12 mouse cellular contexts compared by ENCODE assay signal in the genomic region with DNA sequence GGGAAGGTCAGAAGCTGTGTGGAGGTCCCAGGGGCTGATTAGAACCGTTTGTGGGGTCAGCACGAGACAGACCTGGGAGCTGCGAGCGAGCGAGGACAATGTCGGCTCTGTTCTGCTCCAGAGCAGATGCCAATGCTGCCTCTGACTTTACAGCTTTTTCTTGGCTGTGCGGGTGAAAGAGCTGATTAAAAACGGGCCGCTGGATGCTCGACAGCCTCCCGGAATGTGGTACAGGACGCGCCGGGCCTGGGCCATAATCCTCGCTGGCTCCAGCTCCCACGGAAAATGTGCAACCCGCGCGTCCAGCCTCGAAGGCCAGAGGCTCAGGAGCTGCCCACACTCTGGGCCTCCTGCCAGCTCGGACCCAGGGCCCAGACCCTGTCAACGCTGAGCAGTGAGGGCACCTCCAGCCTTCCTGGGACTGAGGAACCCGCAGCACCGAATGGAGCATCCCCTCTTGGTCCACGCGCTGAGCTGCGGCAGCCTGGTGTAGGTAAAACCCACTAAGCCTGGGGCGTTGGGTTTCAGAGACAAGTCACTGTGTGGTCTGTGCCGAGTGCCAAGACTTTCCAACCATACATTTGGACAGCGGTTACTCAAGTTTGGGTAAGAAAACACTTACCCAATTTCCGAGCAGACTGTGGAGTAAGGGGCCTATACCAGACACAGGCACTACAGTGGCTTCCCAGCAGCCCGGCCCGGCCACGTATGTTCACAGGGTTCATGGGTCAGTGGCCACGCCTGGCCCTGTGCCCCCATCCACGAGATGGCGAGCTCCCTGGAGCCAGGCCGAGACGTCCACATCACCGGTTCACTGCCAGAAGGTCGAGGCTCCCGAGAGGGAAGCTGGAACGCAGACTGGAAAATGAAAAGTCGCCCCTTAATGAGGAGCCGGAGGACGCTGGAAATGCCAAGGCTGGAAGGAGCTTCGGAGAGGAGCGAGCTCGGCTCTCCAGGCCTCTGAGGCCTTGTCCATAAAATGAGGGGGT.
DNase-seq lines count a peak whose midpoint lies in the region; ATAC-seq and TF ChIP-seq lines count a peak whose summit lies in the region.
"Had no signal": no experiment of that assay in that cellular context is flagged by ENCODE, and none has a peak within 500 bp of the region (broad histone marks: within the 10 kb centered on the region; RNA-seq: fewer than 3 reads in every experiment).

No protein-coding gene starts in this region.

- TF ChIP-seq EP300 in liver, postnatal 0 days (IDR thresholded peaks at IDR 0.05; ENCODE audit: low read depth), result no peak

- H3K4me3 ChIP-seq in forebrain, embryonic 10.5 days, result no peak overlapping the region
- H3K4me3 ChIP-seq in forebrain, embryonic 14.5 days (ENCODE audit: low read depth, low read length), result no peak overlapping the region
- H3K4me3 ChIP-seq in lung, embryonic 15.5 days, result no peak overlapping the region
- H3K4me3 ChIP-seq in embryonic facial prominence, embryonic 12.5 days, result no peak overlapping the region
- no peak overlapping the region for H3K4me3 ChIP-seq in neural tube, embryonic 11.5 days (ENCODE audit: low read depth, low read length)
- H3K4me3 ChIP-seq in liver, postnatal 0 days (ENCODE audit: low read depth, low read length), result no peak overlapping the region
- H3K4me3 ChIP-seq: erythroblast, embryonic 14.5 days had no signal

- WGBS in forebrain, embryonic 10.5 days, result 71% methylated on average over 49 of the region's 49 CpGs
- WGBS in forebrain, embryonic 14.5 days, result 75% methylated on average over 49 of the region's 49 CpGs
- 67% methylated on average over 49 of the region's 49 CpGs for WGBS in lung, embryonic 15.5 days
- WGBS in embryonic facial prominence, embryonic 12.5 days, result 40% methylated on average over 49 of the region's 49 CpGs
- WGBS in neural tube, embryonic 11.5 days, result 71% methylated on average over 49 of the region's 49 CpGs
- 83% methylated on average over 49 of the region's 49 CpGs for WGBS in liver, postnatal 0 days (ENCODE audit: insufficient replicate concordance)

- DNase-seq in forebrain, embryonic 10.5 days (ENCODE audit: extremely low spot score, low spot score), result no peak
- no peak for DNase-seq in forebrain, embryonic 14.5 days (ENCODE audit: low spot score)
- no peak for DNase-seq in lung, postnatal 25 days (ENCODE audit: low spot score)
- no peak for DNase-seq in neural tube, embryonic 11.5 days (ENCODE audit: low spot score)
- no peak for DNase-seq in layer of hippocampus, adult 9-11 months
- no peak for DNase-seq in liver, postnatal 0 days
- DNase-seq: heart, postnatal 14 days; kidney, postnatal 36 days; right cerebral cortex, adult 18-20 months had no signal

- no peak for ATAC-seq in forebrain, embryonic 14.5 days
- 0 out of 2 replicates have a peak, but pooled peaks have one; percentile 19 for ATAC-seq in lung, embryonic 15.5 days (ENCODE audit: borderline replicate concordance, extremely low read depth, low FRiP score, low TSS enrichment)
- peak; percentile 66; the same call in 1 of the 2 replicates for ATAC-seq in embryonic facial prominence, embryonic 12.5 days (ENCODE audit: insufficient number of reproducible peaks, insufficient read depth, low FRiP score, low TSS enrichment)
- no peak for ATAC-seq in neural tube, embryonic 11.5 days (ENCODE audit: insufficient read depth, low FRiP score, low TSS enrichment)
- ATAC-seq in liver, postnatal 0 days, result no peak

- H3K9me3 ChIP-seq in forebrain, embryonic 10.5 days, result no peaks in the 10 kb centered on the region
- no peaks in the 10 kb centered on the region for H3K9me3 ChIP-seq in forebrain, embryonic 14.5 days (replicated peaks; ENCODE audit: control insufficient read depth, low read length)
- no peaks in the 10 kb centered on the region for H3K9me3 ChIP-seq in lung, embryonic 15.5 days
- no peaks in the 10 kb centered on the region for H3K9me3 ChIP-seq in embryonic facial prominence, embryonic 12.5 days
- no peaks in the 10 kb centered on the region for H3K9me3 ChIP-seq in neural tube, embryonic 11.5 days (ENCODE audit: control insufficient read depth, low read length)
- H3K9me3 ChIP-seq in liver, postnatal 0 days (ENCODE audit: low read length), result no peaks in the 10 kb centered on the region

- no peak overlapping the region for H3K4me2 ChIP-seq in forebrain, embryonic 14.5 days (ENCODE audit: low read length)
- H3K4me2 ChIP-seq in lung, embryonic 15.5 days, result no peak overlapping the region
- peak overlapping the region; percentile 16; the same call in 1 of the 2 replicates for H3K4me2 ChIP-seq in embryonic facial prominence, embryonic 12.5 days (replicated peaks)
- no peak overlapping the region for H3K4me2 ChIP-seq in neural tube, embryonic 11.5 days (ENCODE audit: low read depth)
- H3K4me2 ChIP-seq in liver, postnatal 0 days (ENCODE audit: low read depth, low read length), result no peak overlapping the region

- peak overlapping the region; percentile 81 for H3K27ac ChIP-seq in forebrain, embryonic 10.5 days
- no peak overlapping the region for H3K27ac ChIP-seq in forebrain, embryonic 14.5 days (ENCODE audit: low read depth, low read length)
- H3K27ac ChIP-seq in lung, embryonic 15.5 days, result peak overlapping the region; percentile 41
- peak overlapping the region; percentile 90 for H3K27ac ChIP-seq in embryonic facial prominence, embryonic 12.5 days
- H3K27ac ChIP-seq in neural tube, embryonic 11.5 days (ENCODE audit: low read depth, low read length), result 0 out of 2 replicates have a peak overlapping the region, but pooled peaks have one; percentile 44
- H3K27ac ChIP-seq in liver, postnatal 0 days (ENCODE audit: low read depth), result no peak overlapping the region

- no peaks in the 10 kb centered on the region for H3K27me3 ChIP-seq in forebrain, embryonic 10.5 days (ENCODE audit: poor library complexity, severe bottlenecking)
- no peaks in the 10 kb centered on the region for H3K27me3 ChIP-seq in forebrain, embryonic 14.5 days (replicated peaks; ENCODE audit: control insufficient read depth, insufficient read depth, low read length)
- no peaks in the 10 kb centered on the region for H3K27me3 ChIP-seq in lung, embryonic 15.5 days
- H3K27me3 ChIP-seq in embryonic facial prominence, embryonic 12.5 days, result no peaks in the 10 kb centered on the region
- no peaks in the 10 kb centered on the region for H3K27me3 ChIP-seq in neural tube, embryonic 11.5 days (ENCODE audit: control insufficient read depth, insufficient read depth, low read length)
- no peaks in the 10 kb centered on the region for H3K27me3 ChIP-seq in liver, postnatal 0 days (ENCODE audit: insufficient read depth, low read length)

- no peak overlapping the region for H3K9ac ChIP-seq in forebrain, embryonic 14.5 days (ENCODE audit: low read length)
- no peak overlapping the region for H3K9ac ChIP-seq in lung, embryonic 15.5 days
- H3K9ac ChIP-seq in embryonic facial prominence, embryonic 12.5 days, result no peak overlapping the region
- H3K9ac ChIP-seq in neural tube, embryonic 11.5 days (ENCODE audit: low read length), result no peak overlapping the region
- no peak overlapping the region for H3K9ac ChIP-seq in liver, postnatal 0 days (replicated peaks)

- peaks cover 31% of the 10 kb centered on the region for H3K4me1 ChIP-seq in forebrain, embryonic 10.5 days
- H3K4me1 ChIP-seq in forebrain, embryonic 14.5 days (ENCODE audit: control insufficient read depth, insufficient read depth, low read length), result no peaks in the 10 kb centered on the region
- no peaks in the 10 kb centered on the region for H3K4me1 ChIP-seq in lung, embryonic 15.5 days
- peaks cover 22% of the 10 kb centered on the region for H3K4me1 ChIP-seq in embryonic facial prominence, embryonic 12.5 days
- no peaks in the 10 kb centered on the region for H3K4me1 ChIP-seq in neural tube, embryonic 11.5 days (ENCODE audit: control insufficient read depth, insufficient read depth, low read length)
- no peaks in the 10 kb centered on the region for H3K4me1 ChIP-seq in liver, postnatal 0 days (ENCODE audit: insufficient read depth)

- H3K36me3 ChIP-seq in forebrain, embryonic 10.5 days (replicated peaks), result no peaks in the 10 kb centered on the region
- no peaks in the 10 kb centered on the region for H3K36me3 ChIP-seq in forebrain, embryonic 14.5 days (ENCODE audit: control insufficient read depth, insufficient read depth, low read length)
- no peaks in the 10 kb centered on the region for H3K36me3 ChIP-seq in lung, embryonic 15.5 days
- H3K36me3 ChIP-seq in embryonic facial prominence, embryonic 12.5 days, result no peaks in the 10 kb centered on the region
- no peaks in the 10 kb centered on the region for H3K36me3 ChIP-seq in neural tube, embryonic 11.5 days (ENCODE audit: control insufficient read depth, insufficient read depth, low read length)
- H3K36me3 ChIP-seq in liver, postnatal 0 days (replicated peaks; ENCODE audit: insufficient read depth, low read length), result no peaks in the 10 kb centered on the region

- no peak for TF ChIP-seq CTCF in liver, postnatal 0 days (IDR thresholded peaks at IDR 0.05; ENCODE audit: low read depth)

Comparison
In these comparisons a context has a peak if more than half of its experiments do, and no peak if none do; other contexts are left out.
1. H3K27ac ChIP-seq: peak in forebrain, embryonic 10.5 days (single experiment), lung, embryonic 15.5 days (single experiment), embryonic facial prominence, embryonic 12.5 days (single experiment) and neural tube, embryonic 11.5 days (single experiment); none in forebrain, embryonic 14.5 days (single experiment) and liver, postnatal 0 days (single experiment).
2. ATAC-seq: peak in lung, embryonic 15.5 days (single experiment) and embryonic facial prominence, embryonic 12.5 days (single experiment); none in forebrain, embryonic 14.5 days (single experiment), neural tube, embryonic 11.5 days (single experiment) and liver, postnatal 0 days (single experiment).